Mouse (Mus musculus) spleen, adult 2 months (tissue): ENCODE measurements at regions not wholly inside any gene's neighbourhood (a gene's known extent, or its start where the extent isn't known, plus 50 kb on each side); places are given as distances from the start of the nearest gene placed in this dataset.
"Not testable (repeated sequence)": the region's sequence is repeated elsewhere in the genome, so short reads cannot be mapped to it uniquely, and the experiment has no call there.

Experiments used
- CTCF ChIP-seq: fragments of 200-500 bp; IDR thresholded peaks from 2 replicates; pipeline ENCODE4 v1.5.1; 2011; ENCODE audit warnings: mild to moderate bottlenecking, inconsistent platforms; ENCODE audit not compliant: insufficient read depth, insufficient read length, insufficient replicate concordance; ENCODE audit errors: extremely low read depth
- POLR2A ChIP-seq: fragments of 200-500 bp; IDR thresholded peaks from 2 replicates; pipeline ENCODE4 v1.6.1; 2011; ENCODE audit warnings: low read depth, low read length, inconsistent platforms

DNA sequence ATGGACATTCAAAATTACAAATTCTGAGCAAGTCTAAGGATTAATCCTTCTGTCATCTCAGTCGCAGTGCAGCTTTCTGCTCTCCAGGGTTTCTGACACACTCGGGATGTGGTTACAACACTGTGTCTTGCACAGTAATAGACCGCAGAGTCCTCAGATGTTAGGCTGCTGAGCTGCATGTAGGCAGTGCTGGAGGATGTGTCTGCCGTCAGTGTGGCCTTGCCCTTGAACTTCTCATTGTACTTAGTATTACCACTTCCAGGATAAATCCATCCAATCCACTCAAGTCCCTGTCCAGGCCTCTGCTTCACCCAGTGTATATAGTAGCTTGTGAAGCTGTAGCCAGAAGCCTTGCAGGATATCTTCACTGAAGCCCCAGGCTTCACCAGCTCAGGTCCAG lies 454.5 kb upstream of the Zfp386 start:
- not testable (repeated sequence) for TF ChIP-seq POLR2A, CTCF
